In the genomic region with DNA sequence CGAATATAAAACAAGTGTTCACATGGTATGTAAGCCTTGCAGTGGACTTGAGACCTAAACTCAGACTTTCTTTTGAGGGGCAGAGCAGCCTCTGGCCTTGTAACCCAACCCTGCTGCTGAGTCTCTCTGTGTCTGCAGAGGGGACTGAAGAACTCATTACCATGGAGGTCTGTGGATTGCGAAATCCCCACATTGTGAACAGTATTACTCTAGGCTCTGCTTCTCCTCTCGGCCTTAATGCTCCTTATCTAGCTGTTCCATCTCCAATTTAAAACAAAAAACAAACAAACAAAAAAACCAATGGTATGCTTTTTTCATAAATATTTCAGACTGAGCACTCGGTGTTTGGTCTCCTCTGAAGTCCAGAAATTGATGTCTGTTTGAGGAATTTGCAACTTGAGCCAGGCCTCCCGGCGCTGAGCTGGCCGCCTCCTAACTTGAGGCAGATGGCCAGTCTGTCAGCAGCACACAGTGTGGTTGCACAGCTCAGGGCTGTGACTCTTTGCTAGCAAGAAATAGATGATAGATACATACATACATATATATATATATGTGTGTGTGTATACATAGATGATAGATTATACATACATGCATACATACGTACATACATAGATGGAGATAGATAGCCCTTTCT, we compare ENCODE assay signal across 21 mouse cellular contexts.
DNase-seq lines count a peak whose midpoint lies in the region; ATAC-seq lines count a peak whose summit lies in the region.
"Had no signal": no experiment of that assay in that cellular context is flagged by ENCODE, and none has a peak within 500 bp of the region (broad histone marks: within the 10 kb centered on the region; RNA-seq: fewer than 3 reads in every experiment).

No protein-coding gene starts in this region.

- H3K9ac ChIP-seq in neural tube, embryonic 15.5 days (replicated peaks) = no peak overlapping the region
- H3K9ac ChIP-seq: embryonic facial prominence, embryonic 13.5 days; heart, embryonic 15.5 days; limb, embryonic 12.5 days; liver, embryonic 13.5 days had no signal

- H3K27ac ChIP-seq in neural tube, embryonic 15.5 days (replicated peaks) = no peak overlapping the region
- H3K27ac ChIP-seq: embryonic facial prominence, embryonic 13.5 days; heart, adult 2 months; heart, embryonic 15.5 days; limb, embryonic 12.5 days; liver, embryonic 13.5 days; midbrain, embryonic 10.5 days had no signal

- DNase-seq in gastrocnemius, postnatal 14 days = peak; percentile 54
- DNase-seq in gastrocnemius, postnatal 25 days = no peak
- peak; percentile 55 for DNase-seq in kidney, postnatal 10 days
- no peak for DNase-seq in kidney, adult 11 months
- DNase-seq in embryo, embryonic 10.5 days (ENCODE audit: low spot score) = peak; percentile 30
- peak; percentile 51 for DNase-seq in embryo, embryonic 11 days
- no peak for DNase-seq in frontal cortex, postnatal 14 days (ENCODE audit: low spot score in 2 of 2)
- DNase-seq: adrenal gland, adult 2 months; cerebellum, adult 8-10 months; heart, adult 2 months; heart, postnatal 4 days; liver, embryonic 13.5 days; right cerebral cortex, postnatal 25 days; thymus, postnatal 4 days had no signal

- no peaks in the 10 kb centered on the region for H3K36me3 ChIP-seq in neural tube, embryonic 15.5 days
- H3K36me3 ChIP-seq: embryonic facial prominence, embryonic 13.5 days; heart, embryonic 15.5 days; limb, embryonic 12.5 days; liver, embryonic 13.5 days; midbrain, embryonic 10.5 days had no signal

- no peaks in the 10 kb centered on the region for H3K27me3 ChIP-seq in neural tube, embryonic 15.5 days (replicated peaks)
- H3K27me3 ChIP-seq: embryonic facial prominence, embryonic 13.5 days; heart, embryonic 15.5 days; limb, embryonic 12.5 days; liver, embryonic 13.5 days had no signal

- 87% methylated on average over 8 of the region's 8 CpGs for WGBS in neural tube, embryonic 15.5 days

- no peaks in the 10 kb centered on the region for H3K9me3 ChIP-seq in neural tube, embryonic 15.5 days (replicated peaks)
- H3K9me3 ChIP-seq: embryonic facial prominence, embryonic 13.5 days; heart, embryonic 15.5 days; limb, embryonic 12.5 days; liver, embryonic 13.5 days; midbrain, embryonic 10.5 days had no signal

- no peak overlapping the region for H3K4me2 ChIP-seq in neural tube, embryonic 15.5 days
- H3K4me2 ChIP-seq: embryonic facial prominence, embryonic 13.5 days; heart, embryonic 15.5 days; limb, embryonic 12.5 days; liver, embryonic 13.5 days had no signal

- intact Hi-C loops in gastrocnemius, postnatal 14 days (cut with DNase I; ENCODE audit: low total_unique reads) = no loop called here

- H3K4me1 ChIP-seq in neural tube, embryonic 15.5 days = peaks cover 15% of the 10 kb centered on the region
- H3K4me1 ChIP-seq: heart, embryonic 15.5 days; liver, embryonic 13.5 days had no signal

- no peak overlapping the region for H3K4me3 ChIP-seq in neural tube, embryonic 15.5 days (replicated peaks)
- H3K4me3 ChIP-seq: embryonic facial prominence, embryonic 13.5 days; heart, adult 2 months; heart, embryonic 15.5 days; limb, embryonic 12.5 days; liver, embryonic 13.5 days; midbrain, embryonic 10.5 days had no signal

- no peak for ATAC-seq in neural tube, embryonic 15.5 days (ENCODE audit: low FRiP score)
- ATAC-seq: forebrain, embryonic 16.5 days; hindbrain, embryonic 16.5 days had no signal

Comparison
In these comparisons a context has a peak if more than half of its experiments do, and no peak if none do; other contexts are left out.
1. DNase-seq: peak in gastrocnemius, postnatal 14 days (single experiment), kidney, postnatal 10 days (single experiment), embryo, embryonic 10.5 days (single experiment) and embryo, embryonic 11 days (single experiment); none in gastrocnemius, postnatal 25 days (single experiment), kidney, adult 11 months (single experiment) and frontal cortex, postnatal 14 days (0 of 2).